Mouse (Mus musculus) intestine, postnatal 0 days (tissue): ENCODE results near the gene Sh3kbp1. TPM values are rescaled to one million over a fixed set of nuclear protein-coding genes. Genes with fewer than 3 reads are reported as not detected.

Experiments
- ATAC-seq: fragments of 200-750 bp; cut with Nextera tagmentation; 2 replicates; pipeline ENCODE4 v1.8.0; 2017; ENCODE audit warnings: mild to moderate bottlenecking, moderate TSS enrichment, moderate library complexity
- H3K27ac ChIP-seq: fragments of 300-500 bp; sonication (generic); 2 replicates; pipeline ENCODE4 v1.5.1; 2014; ENCODE audit warnings: mild to moderate bottlenecking, low read depth, low read length, moderate library complexity
- H3K27me3 ChIP-seq: fragments of 300-500 bp; sonication (generic); replicated peaks from 2 replicates; pipeline ENCODE4 v1.6.1; 2014; ENCODE audit warnings: low read length, mixed read lengths; ENCODE audit not compliant: control insufficient read depth, insufficient read depth
- H3K36me3 ChIP-seq: fragments of 300-500 bp; sonication (generic); 2 replicates; pipeline ENCODE4 v1.6.1; 2014; ENCODE audit warnings: mild to moderate bottlenecking, moderate library complexity; ENCODE audit not compliant: control insufficient read depth, insufficient read depth
- H3K4me1 ChIP-seq: fragments of 300-500 bp; sonication (generic); replicated peaks from 2 replicates; pipeline ENCODE4 v1.6.1; 2014; ENCODE audit warnings: antibody characterized with exemption, low read length, mixed read lengths; ENCODE audit not compliant: control insufficient read depth, insufficient read depth
- H3K4me2 ChIP-seq: fragments of 300-500 bp; sonication (generic); replicated peaks from 2 replicates; pipeline ENCODE4 v1.6.1; 2014; ENCODE audit warnings: low read depth, mild to moderate bottlenecking, moderate library complexity
- H3K4me3 ChIP-seq: fragments of 300-500 bp; sonication (generic); 2 replicates; pipeline ENCODE4 v1.5.1; 2014; ENCODE audit warnings: low read depth, low read length
- H3K9ac ChIP-seq: fragments of 300-500 bp; sonication (generic); 2 replicates; pipeline ENCODE4 v1.6.1; 2014; ENCODE audit warnings: mild to moderate bottlenecking, low read depth, low read length
- H3K9me3 ChIP-seq: fragments of 300-500 bp; sonication (generic); 2 replicates; pipeline ENCODE4 v1.6.1; 2016; ENCODE audit warnings: mixed run types; ENCODE audit not compliant: control insufficient read depth
- CTCF ChIP-seq: sonication (generic); IDR thresholded peaks from 2 replicates; pipeline ENCODE4 v1.5.1; 2016; ENCODE audit warnings: low read depth, mild to moderate bottlenecking, control low read depth, antibody characterized with exemption, moderate library complexity
- WGBS: fragments of 180-500 bp; shearing (Covaris S2); extraction: QIAGEN DNeasy Blood & Tissue Kit; methylation state at CpG from one replicate; pipeline ENCODE4 v1.1.7; 2014; 5-methylcytosine and 5-hydroxymethylcytosine counted together
- polyA plus RNA-seq: library from polyadenylated mRNA; unstranded; fragments of >200 nt; fragmentation: Nextera tagmentation; extraction: Ambion mirVana; gene quantifications from 2 replicates; pipeline ENCODE4 v1.2.1, GENCODE M21; 2015

The Sh3kbp1 gene
- polyA plus RNA-seq, 1 experiment from 2014 or later, result 7.7 TPM

GRCm38 (mm10) chrX:159896536-159896935 is 269.5 kb downstream of the Sh3kbp1 start:
- Histone ChIP-seq H3K4me3 (no peak overlapping the region), H3K27me3 (no peaks in the 10 kb centered on the region; the same call in 1 of the 2 replicates), H3K9me3 (no peaks in the 10 kb centered on the region), H3K36me3 (no peaks in the 10 kb centered on the region), H3K9ac (no peak overlapping the region), H3K4me1 (no peaks in the 10 kb centered on the region), H3K27ac (no peak overlapping the region), H3K4me2 (no peak overlapping the region)
- TF ChIP-seq CTCF, result no peak
- WGBS, result 73% methylated on average over 4 of the region's 4 CpGs
- ATAC-seq, result no peak

DNA sequence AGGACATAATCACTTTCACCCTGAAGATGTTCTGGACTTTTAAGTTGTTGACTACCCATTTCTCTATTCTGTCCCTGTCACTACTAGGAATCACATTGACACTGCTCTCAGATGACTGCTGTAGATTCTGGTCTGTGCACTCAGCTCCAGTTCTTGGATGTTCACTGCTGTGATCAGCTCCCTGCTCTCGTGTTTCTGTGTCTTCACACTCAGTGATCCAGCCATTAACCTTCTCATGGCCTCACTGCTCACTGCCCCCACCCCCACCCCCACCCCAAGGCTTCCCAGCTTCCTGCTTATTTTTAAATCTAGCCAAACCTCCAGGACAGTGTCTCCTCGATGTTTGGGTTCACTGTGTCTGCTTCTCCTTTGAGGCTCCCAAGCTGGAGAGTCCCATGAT is 271.0 kb downstream of the Sh3kbp1 start:
- Histone ChIP-seq H3K9ac (no peak overlapping the region), H3K27ac (no peak overlapping the region), H3K36me3 (no peaks in the 10 kb centered on the region), H3K4me3 (no peak overlapping the region), H3K4me2 (no peak overlapping the region), H3K27me3 (no peaks in the 10 kb centered on the region; the same call in 1 of the 2 replicates), H3K4me1 (no peaks in the 10 kb centered on the region), H3K9me3 (no peaks in the 10 kb centered on the region)
- 51% methylated on average over 2 of the region's 2 CpGs for WGBS
- TF ChIP-seq CTCF, result no peak
- ATAC-seq, result no peak

- WGBS, result 81% methylated on average over 2 of the region's 2 CpGs
- ATAC-seq, result no peak
Measured at GRCm38 (mm10) chrX:159899121-159899520, 272.0 kb downstream of the Sh3kbp1 start.

DNA sequence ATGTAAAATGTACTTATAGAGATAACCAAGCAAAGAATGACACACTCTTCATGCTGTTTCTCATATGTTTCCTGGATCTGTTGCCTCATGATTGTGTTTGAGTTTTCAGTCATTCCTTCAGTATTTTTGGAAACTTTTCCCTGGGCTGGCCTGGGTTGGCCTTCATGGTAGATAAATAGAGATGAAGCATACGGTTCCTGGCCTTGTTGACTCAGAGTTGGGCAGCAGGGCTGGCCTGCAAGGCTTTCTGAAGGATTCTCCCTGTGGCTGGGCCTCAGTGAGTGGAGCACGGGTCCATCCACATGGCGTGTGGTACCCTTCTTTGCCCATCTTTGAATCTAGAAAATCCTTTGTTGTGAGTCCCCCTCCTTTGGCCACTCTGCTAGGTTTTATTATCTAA is 276.3 kb downstream of the Sh3kbp1 start:
- no peaks in the 10 kb centered on the region for H3K4me1 ChIP-seq
- no peak overlapping the region for H3K4me3 ChIP-seq
- 80% methylated on average over 3 of the region's 3 CpGs for WGBS
- no peaks in the 10 kb centered on the region for H3K27me3 ChIP-seq
- TF ChIP-seq CTCF, result no peak
- ATAC-seq, result no peak
- no peak overlapping the region for H3K9ac ChIP-seq
- H3K4me2 ChIP-seq, result no peak overlapping the region
- H3K27ac ChIP-seq, result no peak overlapping the region
- no peaks in the 10 kb centered on the region for H3K9me3 ChIP-seq
- H3K36me3 ChIP-seq, result no peaks in the 10 kb centered on the region

More at GRCm38 (mm10) chrX:159899121-159899520, 272.0 kb downstream of the Sh3kbp1 start:
- Histone ChIP-seq H3K27me3 (no peaks in the 10 kb centered on the region; the same call in 1 of the 2 replicates), H3K4me2 (no peak overlapping the region), H3K9ac (no peak overlapping the region), H3K27ac (no peak overlapping the region), H3K36me3 (no peaks in the 10 kb centered on the region), H3K4me3 (no peak overlapping the region), H3K4me1 (no peaks in the 10 kb centered on the region), H3K9me3 (no peaks in the 10 kb centered on the region)
- no peak for TF ChIP-seq CTCF

DNA sequence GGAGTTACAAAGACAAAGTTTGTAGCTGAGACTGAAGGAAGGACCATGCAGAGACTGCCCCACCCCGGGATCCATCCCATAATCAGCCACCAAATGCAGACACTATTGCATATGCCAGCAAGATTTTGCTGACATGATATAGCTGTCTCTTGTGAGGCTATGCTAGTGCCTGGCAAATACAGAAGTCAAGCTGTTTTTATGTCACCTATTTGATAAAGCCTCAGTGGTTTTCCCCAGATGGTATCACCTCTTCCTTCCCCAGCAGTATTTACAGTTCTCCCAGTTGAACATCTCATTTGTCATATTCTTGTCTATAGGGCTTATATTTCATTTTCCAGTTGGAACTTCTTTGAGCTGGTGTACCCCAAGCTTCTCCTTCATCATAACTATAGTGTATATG is 280.6 kb downstream of the Sh3kbp1 start:
- no peaks in the 10 kb centered on the region for H3K36me3 ChIP-seq
- no peak for TF ChIP-seq CTCF
- no peak overlapping the region for H3K4me3 ChIP-seq
- no peaks in the 10 kb centered on the region for H3K4me1 ChIP-seq
- no peak overlapping the region for H3K27ac ChIP-seq
- no peaks in the 10 kb centered on the region for H3K27me3 ChIP-seq
- H3K9ac ChIP-seq, result no peak overlapping the region
- ATAC-seq, result no peak
- WGBS, result 81% methylated on average over 1 of the region's 1 CpGs
- H3K4me2 ChIP-seq, result no peak overlapping the region
- H3K9me3 ChIP-seq, result no peaks in the 10 kb centered on the region

DNA sequence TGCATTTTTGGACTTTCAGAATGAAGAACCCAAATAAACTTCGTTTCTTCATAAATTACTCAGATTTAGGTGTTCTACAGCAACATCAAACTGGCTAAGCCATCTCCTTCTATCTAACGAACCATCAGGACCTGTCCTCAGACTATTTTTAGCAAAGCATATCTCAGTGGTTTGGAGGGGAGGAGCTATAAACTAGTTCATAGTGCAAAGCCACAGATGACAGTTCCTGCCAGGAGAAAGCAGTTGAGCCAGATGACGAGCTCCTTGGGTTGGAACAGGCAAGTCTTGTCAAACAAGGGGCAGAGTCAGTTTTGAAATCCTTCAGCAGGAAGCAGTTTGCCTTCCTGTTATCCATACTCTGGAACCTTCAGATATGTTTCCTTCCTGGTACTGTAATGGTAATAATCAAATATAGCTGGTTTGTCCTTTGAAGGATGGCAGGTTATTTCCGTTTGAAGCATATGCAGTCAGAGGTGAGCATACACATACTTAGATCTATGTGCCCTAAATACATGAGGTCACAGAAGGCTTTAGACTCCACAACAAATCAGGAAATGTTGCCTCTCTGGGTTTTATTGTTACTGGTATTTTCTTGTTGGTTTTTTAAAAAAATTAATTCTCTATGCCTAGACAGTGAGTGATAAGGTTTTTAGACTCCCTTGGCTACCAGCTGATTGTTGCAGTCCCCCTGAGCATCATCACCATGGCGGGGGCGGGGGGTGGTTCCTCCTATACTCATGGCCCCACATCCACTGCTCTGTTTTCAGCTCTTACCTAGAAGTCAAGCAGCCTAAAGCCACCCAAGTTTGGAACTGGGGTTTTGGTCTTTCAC is 282.6 kb downstream of the Sh3kbp1 start:
- Histone ChIP-seq H3K27ac (no peak overlapping the region), H3K4me2 (no peak overlapping the region), H3K27me3 (no peaks in the 10 kb centered on the region), H3K36me3 (no peaks in the 10 kb centered on the region), H3K4me1 (no peaks in the 10 kb centered on the region), H3K9ac (no peak overlapping the region), H3K9me3 (no peaks in the 10 kb centered on the region), H3K4me3 (no peak overlapping the region)
- 65% methylated on average over 6 of the region's 6 CpGs for WGBS
- no peak for ATAC-seq
- TF ChIP-seq CTCF, result no peak
